Mouse (Mus musculus) neural tube, embryonic 12.5 days (tissue): ENCODE measurements around the gene Rab5if. TPM values are rescaled to one million over a fixed set of nuclear protein-coding genes. Genes with fewer than 3 reads are reported as not detected.
"Not testable (repeated sequence)": the region's sequence is repeated elsewhere in the genome, so short reads cannot be mapped to it uniquely, and the experiment has no call there.

ENCODE experiments used
- ATAC-seq: fragments of 200-750 bp; cut with Nextera tagmentation; 2 replicates; pipeline ENCODE4 v1.8.0; 2017; ENCODE audit warnings: low read depth, mild to moderate bottlenecking, moderate TSS enrichment, moderate library complexity; ENCODE audit not compliant: low FRiP score
- H3K27ac ChIP-seq: fragments of 300-500 bp; sonication (generic); 2 replicates; pipeline ENCODE4 v1.5.1; 2016
- H3K27me3 ChIP-seq: fragments of 300-500 bp; sonication (generic); replicated peaks from 2 replicates; pipeline ENCODE4 v1.6.1; 2016; ENCODE audit warnings: mild to moderate bottlenecking
- H3K36me3 ChIP-seq: fragments of 300-500 bp; sonication (generic); 2 replicates; pipeline ENCODE4 v1.6.1; 2016; ENCODE audit warnings: mild to moderate bottlenecking
- H3K4me1 ChIP-seq: fragments of 300-500 bp; sonication (generic); 2 replicates; pipeline ENCODE4 v1.6.1; 2016
- H3K4me2 ChIP-seq: fragments of 300-500 bp; sonication (generic); replicated peaks from 2 replicates; pipeline ENCODE4 v1.6.1; 2016; ENCODE audit warnings: mild to moderate bottlenecking
- H3K4me3 ChIP-seq: fragments of 300-500 bp; sonication (generic); 2 replicates; pipeline ENCODE4 v1.5.1; 2016
- H3K9ac ChIP-seq: fragments of 300-500 bp; sonication (generic); 2 replicates; pipeline ENCODE4 v1.6.1; 2016; ENCODE audit warnings: mild to moderate bottlenecking
- H3K9me3 ChIP-seq: fragments of 300-500 bp; sonication (generic); 2 replicates; pipeline ENCODE4 v1.6.1; 2016; ENCODE audit warnings: mild to moderate bottlenecking
- WGBS: fragments of 180-500 bp; shearing (Covaris S2); methylation state at CpG from one replicate; pipeline ENCODE4 v1.1.7; 2016; 5-methylcytosine and 5-hydroxymethylcytosine counted together
- polyA plus RNA-seq: library from polyadenylated mRNA; unstranded; fragments of >200 nt; fragmentation: Nextera tagmentation; extraction: Ambion mirVana; gene quantifications from 2 replicates; pipeline ENCODE4 v1.2.1, GENCODE M21; 2016

Gene Rab5if
- polyA plus RNA-seq: 169 and 179 TPM in 2 replicates

GRCm38 (mm10) chr2:156862772-156863486 is at the start of gene Rab5if:
Gene Rab5if, plus strand, starts transcription at chr2:156863128.
- under 1% methylated on average over 98 of the region's 98 CpGs for WGBS
- peak within 1 kb of the TSS; percentile 93 for H3K4me2 ChIP-seq

GRCm38 (mm10) chr2:156814344-156814801 is 48.6 kb upstream of the Rab5if start:
- ATAC-seq: peak; percentile 56; the same call in 1 of the 2 replicates
- H3K4me2 ChIP-seq: peak overlapping the region; percentile 26
- H3K4me3 ChIP-seq: no peak overlapping the region
- no peak overlapping the region for H3K27ac ChIP-seq
- peak overlapping the region; percentile 51; the same call in 1 of the 2 replicates for H3K9ac ChIP-seq
- H3K9me3 ChIP-seq: no peaks in the 10 kb centered on the region
- peaks cover 28% of the 10 kb centered on the region for H3K4me1 ChIP-seq
- H3K36me3 ChIP-seq: no peaks in the 10 kb centered on the region
- 2% methylated on average over 8 of the region's 8 CpGs for WGBS
- H3K27me3 ChIP-seq: 0 out of 2 replicates have a peak, but pooled peaks cover 3% of the 10 kb centered on the region

More at GRCm38 (mm10) chr2:156862772-156863486, at the start of gene Rab5if:
- H3K4me3 ChIP-seq: peak within 1 kb of the TSS; percentile 97
- H3K4me1 ChIP-seq: peaks cover 19% of the 10 kb centered on the region
- peaks cover 32% of the 10 kb centered on the region for H3K36me3 ChIP-seq
- no peaks in the 10 kb centered on the region for H3K27me3 ChIP-seq
- H3K27ac ChIP-seq: peak within 1 kb of the TSS; percentile 51
- H3K9ac ChIP-seq: peak within 1 kb of the TSS; percentile 98
- no peaks in the 10 kb centered on the region for H3K9me3 ChIP-seq
- ATAC-seq: peak; percentile 94

GRCm38 (mm10) chr2:156814893-156815292 is 48.0 kb upstream of the Rab5if start:
- ATAC-seq: no peak
- peak overlapping the region; percentile 51; the same call in 1 of the 2 replicates for H3K9ac ChIP-seq
- no peaks in the 10 kb centered on the region for H3K36me3 ChIP-seq
- no peaks in the 10 kb centered on the region for H3K9me3 ChIP-seq
- peaks cover 28% of the 10 kb centered on the region for H3K4me1 ChIP-seq
- no peak overlapping the region for H3K4me3 ChIP-seq
- H3K4me2 ChIP-seq: 0 out of 2 replicates have a peak overlapping the region, but pooled peaks have one; percentile 26
- 19% methylated on average over 5 of the region's 5 CpGs for WGBS
- H3K27ac ChIP-seq: no peak overlapping the region
- 0 out of 2 replicates have a peak, but pooled peaks cover 3% of the 10 kb centered on the region for H3K27me3 ChIP-seq

GRCm38 (mm10) chr2:156815412-156815811 is 47.5 kb upstream of the Rab5if start:
- Histone ChIP-seq H3K4me2 (no peak overlapping the region), H3K36me3 (no peaks in the 10 kb centered on the region), H3K4me3 (no peak overlapping the region), H3K27me3 (0 out of 2 replicates have a peak, but pooled peaks cover 3% of the 10 kb centered on the region), H3K4me1 (peaks cover 28% of the 10 kb centered on the region), H3K9me3 (no peaks in the 10 kb centered on the region), H3K27ac (no peak overlapping the region), H3K9ac (no peak overlapping the region)
- 55% methylated on average over 3 of the region's 3 CpGs for WGBS
- no peak for ATAC-seq

GRCm38 (mm10) chr2:156816116-156816515 is 46.8 kb upstream of the Rab5if start:
- ATAC-seq: no peak
- no peak overlapping the region for H3K9ac ChIP-seq
- peaks cover 28% of the 10 kb centered on the region for H3K4me1 ChIP-seq
- H3K27ac ChIP-seq: no peak overlapping the region
- no peak overlapping the region for H3K4me3 ChIP-seq
- no peaks in the 10 kb centered on the region for H3K9me3 ChIP-seq
- 0 out of 2 replicates have a peak, but pooled peaks cover 3% of the 10 kb centered on the region for H3K27me3 ChIP-seq
- 61% methylated on average over 1 of the region's 1 CpGs for WGBS
- no peak overlapping the region for H3K4me2 ChIP-seq
- no peaks in the 10 kb centered on the region for H3K36me3 ChIP-seq

- H3K27me3 ChIP-seq, ATAC-seq, H3K36me3 ChIP-seq, H3K4me1 ChIP-seq, H3K27ac ChIP-seq, H3K9ac ChIP-seq, H3K4me3 ChIP-seq, H3K4me2 ChIP-seq, H3K9me3 ChIP-seq: not testable (repeated sequence)
- 87% methylated on average over 6 of the region's 6 CpGs for WGBS
These were observed 37.8 kb upstream of the Rab5if start for GRCm38 (mm10) chr2:156825128-156825527.

- no peaks in the 10 kb centered on the region for H3K27me3 ChIP-seq
- no peak for ATAC-seq
- peaks cover 49% of the 10 kb centered on the region for H3K36me3 ChIP-seq
- peaks cover 8% of the 10 kb centered on the region; the same call in 1 of the 2 replicates for H3K9me3 ChIP-seq
- no peak overlapping the region for H3K27ac ChIP-seq
- no peak overlapping the region for H3K4me3 ChIP-seq
- whole genome bisulfite sequencing: 97% methylated on average over 11 of the region's 11 CpGs
- H3K4me1 ChIP-seq: 0 out of 2 replicates have a peak, but pooled peaks cover 3% of the 10 kb centered on the region
- H3K9ac ChIP-seq: no peak overlapping the region
- H3K4me2 ChIP-seq: no peak overlapping the region
These were observed 28.6 kb upstream of the Rab5if start for GRCm38 (mm10) chr2:156834336-156834735.

- H3K4me3 ChIP-seq: peak overlapping the region; percentile 75
- peaks cover 41% of the 10 kb centered on the region for H3K4me1 ChIP-seq
- no peak for ATAC-seq
- WGBS: 69% methylated on average over 6 of the region's 6 CpGs
- H3K27me3 ChIP-seq: no peaks in the 10 kb centered on the region
- peaks cover 15% of the 10 kb centered on the region for H3K36me3 ChIP-seq
- H3K9ac ChIP-seq: no peak overlapping the region
- no peak overlapping the region for H3K27ac ChIP-seq
- H3K4me2 ChIP-seq: peak overlapping the region; percentile 92
- no peaks in the 10 kb centered on the region for H3K9me3 ChIP-seq
These were observed 24.1 kb upstream of the Rab5if start for GRCm38 (mm10) chr2:156838839-156839238.

GRCm38 (mm10) chr2:156839319-156840191 is 23.4 kb upstream of the Rab5if start, which contains the start of gene Tgif2:
Gene Tgif2, plus strand, starts transcription at chr2:156840007.
- ATAC-seq: peak; percentile 73
- Histone ChIP-seq H3K4me2 (peak within 1 kb of the TSS; percentile 92), H3K27ac (peak within 1 kb of the TSS; percentile 70), H3K27me3 (no peaks in the 10 kb centered on the region), H3K36me3 (peaks cover 8% of the 10 kb centered on the region), H3K9ac (peak within 1 kb of the TSS; percentile 87), H3K9me3 (no peaks in the 10 kb centered on the region), H3K4me3 (peak within 1 kb of the TSS; percentile 75), H3K4me1 (peaks cover 48% of the 10 kb centered on the region)
- WGBS: 2% methylated on average over 61 of the region's 61 CpGs

- peak overlapping the region; percentile 92 for H3K4me2 ChIP-seq
- peaks cover 57% of the 10 kb centered on the region for H3K4me1 ChIP-seq
- peak overlapping the region; percentile 87 for H3K9ac ChIP-seq
- H3K27me3 ChIP-seq: no peaks in the 10 kb centered on the region
- 1% methylated on average over 73 of the region's 79 CpGs for WGBS
- H3K4me3 ChIP-seq: peak overlapping the region; percentile 75
- no peaks in the 10 kb centered on the region for H3K9me3 ChIP-seq
- H3K36me3 ChIP-seq: peaks cover 6% of the 10 kb centered on the region
- ATAC-seq: peak; percentile 61
- H3K27ac ChIP-seq: peak overlapping the region; percentile 70
These were observed 22.5 kb upstream of the Rab5if start for GRCm38 (mm10) chr2:156840301-156841027.

- peak overlapping the region; percentile 87 for H3K9ac ChIP-seq
- under 1% methylated on average over 42 of the region's 42 CpGs for WGBS
- no peaks in the 10 kb centered on the region for H3K27me3 ChIP-seq
- H3K4me2 ChIP-seq: peak overlapping the region; percentile 92
- H3K27ac ChIP-seq: peak overlapping the region; percentile 70
- peak overlapping the region; percentile 75 for H3K4me3 ChIP-seq
- H3K9me3 ChIP-seq: no peaks in the 10 kb centered on the region
- H3K36me3 ChIP-seq: peaks cover 13% of the 10 kb centered on the region
- 0 out of 2 replicates have a peak, but pooled peaks have one; percentile 8 for ATAC-seq
- peaks cover 62% of the 10 kb centered on the region for H3K4me1 ChIP-seq
These were observed 21.7 kb upstream of the Rab5if start for GRCm38 (mm10) chr2:156841028-156841840.
